Comparison of ENCODE assay signal across 27 mouse cellular contexts in the genomic region with DNA sequence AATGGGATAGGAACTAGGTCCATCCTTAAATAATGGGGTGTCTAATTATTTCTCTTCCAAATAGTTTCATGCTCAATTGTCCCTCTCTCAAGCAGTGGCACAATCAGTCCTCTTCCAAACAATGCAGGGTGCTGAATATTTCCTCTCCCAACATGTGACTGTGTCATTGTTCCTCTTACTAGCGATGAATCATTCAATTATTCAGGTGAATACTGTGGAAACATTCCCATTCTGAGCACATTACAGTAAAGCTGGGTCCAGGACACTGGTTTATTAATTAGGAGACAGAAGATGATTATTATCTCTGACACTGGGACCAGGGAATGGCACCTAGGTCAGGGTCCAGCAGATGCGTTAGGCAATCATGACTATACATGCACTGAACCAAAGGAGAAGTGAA.
"Had no signal": no experiment of that assay in that cellular context is flagged by ENCODE, and none has a peak within 500 bp of the region (broad histone marks: within the 10 kb centered on the region; RNA-seq: fewer than 3 reads in every experiment).

No protein-coding gene starts in this region.

- H3K4me2 ChIP-seq: embryonic facial prominence, embryonic 12.5 days; embryonic facial prominence, embryonic 13.5 days; embryonic facial prominence, embryonic 15.5 days; forebrain, embryonic 12.5 days; forebrain, embryonic 13.5 days; forebrain, embryonic 15.5 days had no signal

- H3K9ac ChIP-seq: embryonic facial prominence, embryonic 12.5 days; embryonic facial prominence, embryonic 13.5 days; embryonic facial prominence, embryonic 15.5 days; forebrain, embryonic 12.5 days; forebrain, embryonic 13.5 days; forebrain, embryonic 15.5 days; forebrain, postnatal 0 days had no signal

- H3K27ac ChIP-seq: embryonic facial prominence, embryonic 12.5 days; embryonic facial prominence, embryonic 13.5 days; embryonic facial prominence, embryonic 15.5 days; forebrain, embryonic 10.5 days; forebrain, embryonic 12.5 days; forebrain, embryonic 13.5 days; forebrain, embryonic 15.5 days; gastrocnemius, adult 2 months; heart, adult 2 months had no signal

- H3K9me3 ChIP-seq: embryonic facial prominence, embryonic 12.5 days; embryonic facial prominence, embryonic 13.5 days; embryonic facial prominence, embryonic 15.5 days; forebrain, embryonic 10.5 days; forebrain, embryonic 12.5 days; forebrain, embryonic 13.5 days; forebrain, embryonic 15.5 days had no signal

- ATAC-seq: forebrain, embryonic 13.5 days; forebrain, embryonic 14.5 days; forebrain, embryonic 15.5 days; forebrain, embryonic 16.5 days; forebrain, postnatal 0 days had no signal

- H3K27me3 ChIP-seq: embryonic facial prominence, embryonic 12.5 days; embryonic facial prominence, embryonic 13.5 days; embryonic facial prominence, embryonic 15.5 days; forebrain, embryonic 12.5 days; forebrain, embryonic 13.5 days; forebrain, embryonic 15.5 days had no signal

- H3K36me3 ChIP-seq: embryonic facial prominence, embryonic 12.5 days; embryonic facial prominence, embryonic 13.5 days; embryonic facial prominence, embryonic 15.5 days; forebrain, embryonic 10.5 days; forebrain, embryonic 12.5 days; forebrain, embryonic 15.5 days had no signal

- H3K4me3 ChIP-seq: embryonic facial prominence, embryonic 12.5 days; embryonic facial prominence, embryonic 13.5 days; embryonic facial prominence, embryonic 15.5 days; erythroblast, embryonic 14.5 days; forebrain, embryonic 10.5 days; forebrain, embryonic 12.5 days; forebrain, embryonic 13.5 days; forebrain, embryonic 15.5 days; gastrocnemius, adult 2 months; heart, adult 2 months had no signal

- DNase-seq: cerebellum, adult 8-10 months; cerebellum, adult 9-10 months; cerebellum, adult 9-11 months; cerebellum, postnatal 10 days; cerebellum, postnatal 14 days; cerebellum, postnatal 25 days; cerebellum, postnatal 36 days; embryo, embryonic 11 days; forebrain, postnatal 0 days; gastrocnemius, adult 2 months; gastrocnemius, postnatal 10 days; gastrocnemius, postnatal 14 days; gastrocnemius, postnatal 25 days; gastrocnemius, postnatal 36 days; heart, adult 11 months; heart, adult 18-20 months; heart, adult 2 months had no signal

- H3K4me1 ChIP-seq: embryonic facial prominence, embryonic 12.5 days; embryonic facial prominence, embryonic 13.5 days; embryonic facial prominence, embryonic 15.5 days; forebrain, embryonic 10.5 days; forebrain, embryonic 12.5 days; forebrain, embryonic 13.5 days; forebrain, embryonic 15.5 days had no signal
